Mouse (Mus musculus): ENCODE data around the gene Dnajc11.

DNA sequence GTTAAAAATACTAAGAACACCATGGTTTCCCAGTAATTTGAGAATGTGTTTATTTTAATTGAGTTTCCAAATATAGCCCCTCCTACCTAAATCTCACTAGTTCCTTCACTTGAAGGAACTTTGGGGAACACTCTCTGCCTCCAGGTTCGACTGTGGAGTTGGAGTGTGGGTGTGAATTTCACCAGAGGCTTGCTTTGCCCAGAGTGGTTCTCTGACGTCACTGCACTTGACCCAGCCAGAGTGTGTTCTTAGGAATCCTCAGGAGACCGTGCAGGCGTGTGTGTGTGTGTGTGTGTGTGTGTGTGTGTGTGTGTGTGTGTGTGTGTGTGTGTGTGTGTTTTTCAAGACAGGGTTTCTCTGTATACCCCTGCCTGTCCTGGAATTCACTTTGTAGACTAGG is 67.4 kb downstream of the Dnajc11 start:
- TF ChIP-seq GATA1 (IDR thresholded peaks at IDR 0.05; ENCODE audit: borderline replicate concordance, low read length) (no peak), FLI1 (IDR thresholded peaks at IDR 0.05; ENCODE audit: low read length) (no peak)

Data from megakaryocyte, embryonic 14.5 days (primary cell).